Mouse (Mus musculus) small intestine, adult 2 months (tissue): ENCODE results near the gene Bcl2l15.
"Not testable (repeated sequence)": the region's sequence is repeated elsewhere in the genome, so short reads cannot be mapped to it uniquely, and the experiment has no call there.

Experiments used
- CTCF ChIP-seq: fragments of 200-500 bp; IDR thresholded peaks from 2 replicates; pipeline ENCODE4 v1.5.1; 2012; ENCODE audit warnings: low read depth, mild to moderate bottlenecking, control low read depth, inconsistent platforms, low read length, moderate library complexity, mixed read lengths; ENCODE audit not compliant: insufficient replicate concordance, insufficient read length; ENCODE audit errors: extremely low read depth
- POLR2A ChIP-seq: fragments of 200-500 bp; IDR thresholded peaks from 2 replicates; pipeline ENCODE4 v1.6.1; 2012; ENCODE audit warnings: low read depth, mild to moderate bottlenecking, control low read depth, inconsistent platforms, low read length, moderate library complexity

DNA sequence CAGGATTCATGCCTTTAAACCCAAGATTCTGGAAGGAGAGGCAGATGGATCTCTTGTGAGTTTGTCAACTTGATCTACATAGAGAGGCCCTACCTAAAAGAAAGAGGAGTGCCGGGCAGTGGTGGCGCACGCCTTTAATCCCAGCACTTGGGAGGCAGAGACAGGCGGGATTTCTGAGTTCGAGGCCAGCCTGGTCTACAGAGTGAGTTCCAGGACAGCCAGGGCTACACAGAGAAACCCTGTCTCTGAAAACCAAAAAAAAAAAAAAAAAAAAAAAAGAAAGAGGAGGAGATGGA lies 40.3 kb upstream of the Bcl2l15 start:
- not testable (repeated sequence) for TF ChIP-seq CTCF, POLR2A
